Mouse (Mus musculus) liver (tissue): Measurements from ENCODE around the gene Sun2.

Source experiments
- DNase-seq: peaks from one replicate; pipeline ENCODE4 v3.0.0-alpha.2; 2020; ENCODE audit warnings: mixed read lengths

The Sun2 gene

GRCm38 (mm10) chr15:79720796-79721195 is 21.5 kb downstream of the Sun2 start:
- DNase-seq = no peak

GRCm38 (mm10) chr15:79720267-79720666 is 22.1 kb downstream of the Sun2 start:
- DNase-seq = no peak

GRCm38 (mm10) chr15:79716710-79717109 is 25.6 kb downstream of the Sun2 start:
- DNase-seq = no peak

GRCm38 (mm10) chr15:79715646-79716045 is 26.7 kb downstream of the Sun2 start:
- DNase-seq = no peak

- DNase-seq = no peak
Measured at GRCm38 (mm10) chr15:79708229-79708822, 34.0 kb downstream of the Sun2 start.

GRCm38 (mm10) chr15:79706603-79707214 is 35.6 kb downstream of the Sun2 start:
- DNase-seq = no peak

GRCm38 (mm10) chr15:79697558-79698187 is 44.7 kb downstream of the Sun2 start:
- DNase-seq = no peak

GRCm38 (mm10) chr15:79697011-79697410 is 45.3 kb downstream of the Sun2 start:
- DNase-seq = no peak

- DNase-seq = no peak
Measured at GRCm38 (mm10) chr15:79696508-79696907, 45.8 kb downstream of the Sun2 start.

- peak; percentile 70 for DNase-seq
Measured at GRCm38 (mm10) chr15:79695516-79695915, 46.8 kb downstream of the Sun2 start.

GRCm38 (mm10) chr15:79694512-79694911 is 47.8 kb downstream of the Sun2 start:
- peak; percentile 82 for DNase-seq

GRCm38 (mm10) chr15:79693740-79694139 is 48.6 kb downstream of the Sun2 start:
- no peak for DNase-seq

- no peak for DNase-seq
Measured at GRCm38 (mm10) chr15:79692334-79692733, 50.0 kb downstream of the Sun2 start.

- peak; percentile 56 for DNase-seq
Measured at GRCm38 (mm10) chr15:79691023-79691508, 51.3 kb downstream of the Sun2 start.

GRCm38 (mm10) chr15:79690426-79691022 is 51.8 kb downstream of the Sun2 start, which contains the start of gene Gtpbp1:
Gene Gtpbp1 (plus strand): TSS chr15:79690845.
- peak; percentile 97 for DNase-seq

- no peak for DNase-seq
Measured at GRCm38 (mm10) chr15:79689662-79690425, 52.5 kb downstream of the Sun2 start.

- no peak for DNase-seq
Measured at GRCm38 (mm10) chr15:79688268-79688956, 53.9 kb downstream of the Sun2 start.

GRCm38 (mm10) chr15:79687646-79688267 is 54.6 kb downstream of the Sun2 start, which contains the start of gene Josd1:
Gene Josd1 (minus strand): TSS chr15:79687919.
- peak; percentile 97 for DNase-seq

GRCm38 (mm10) chr15:79687175-79687574 is 55.2 kb downstream of the Sun2 start:
- DNase-seq = no peak

- peak; percentile 65 for DNase-seq
Measured at GRCm38 (mm10) chr15:79686046-79686869, 56.1 kb downstream of the Sun2 start.
